Mouse (Mus musculus) hindbrain, embryonic 12.5 days (tissue): Measurements from ENCODE around the gene Pate2. TPM values are rescaled to one million over a fixed set of nuclear protein-coding genes. Genes with fewer than 3 reads are reported as not detected.
"Not testable (repeated sequence)": the region's sequence is repeated elsewhere in the genome, so short reads cannot be mapped to it uniquely, and the experiment has no call there.

Source experiments
- ATAC-seq: fragments of 200-750 bp; cut with Nextera tagmentation; 2 replicates; pipeline ENCODE4 v1.8.0; 2017; ENCODE audit warnings: moderate TSS enrichment; ENCODE audit not compliant: low FRiP score
- H3K27ac ChIP-seq: fragments of 300-500 bp; sonication (generic); 2 replicates; pipeline ENCODE4 v1.5.1; 2016; ENCODE audit warnings: mild to moderate bottlenecking
- H3K27me3 ChIP-seq: fragments of 300-500 bp; sonication (generic); 2 replicates; pipeline ENCODE4 v1.6.1; 2016; ENCODE audit warnings: mild to moderate bottlenecking
- H3K36me3 ChIP-seq: fragments of 300-500 bp; sonication (generic); 2 replicates; pipeline ENCODE4 v1.6.1; 2016; ENCODE audit warnings: mild to moderate bottlenecking
- H3K4me1 ChIP-seq: fragments of 300-500 bp; sonication (generic); 2 replicates; pipeline ENCODE4 v1.6.1; 2016
- H3K4me2 ChIP-seq: fragments of 300-500 bp; sonication (generic); replicated peaks from 2 replicates; pipeline ENCODE4 v1.6.1; 2016; ENCODE audit warnings: mild to moderate bottlenecking
- H3K4me3 ChIP-seq: fragments of 300-500 bp; sonication (generic); 2 replicates; pipeline ENCODE4 v1.5.1; 2016; ENCODE audit warnings: mild to moderate bottlenecking
- H3K9ac ChIP-seq: fragments of 300-500 bp; sonication (generic); 2 replicates; pipeline ENCODE4 v1.6.1; 2016; ENCODE audit warnings: mild to moderate bottlenecking, moderate library complexity
- H3K9me3 ChIP-seq: fragments of 300-500 bp; sonication (generic); replicated peaks from 2 replicates; pipeline ENCODE4 v1.6.1; 2016; ENCODE audit warnings: mild to moderate bottlenecking
- WGBS: fragments of 180-500 bp; shearing (Covaris S2); methylation state at CpG from one replicate; pipeline ENCODE4 v1.1.7; 2016; 5-methylcytosine and 5-hydroxymethylcytosine counted together
- polyA plus RNA-seq: library from polyadenylated mRNA; unstranded; fragments of >200 nt; fragmentation: Nextera tagmentation; extraction: Ambion mirVana; gene quantifications from 2 replicates; pipeline ENCODE4 v1.2.1, GENCODE M21; 2016

The Pate2 gene
- polyA plus RNA-seq, 1 experiment from 2014 or later = 2.3 TPM

DNA sequence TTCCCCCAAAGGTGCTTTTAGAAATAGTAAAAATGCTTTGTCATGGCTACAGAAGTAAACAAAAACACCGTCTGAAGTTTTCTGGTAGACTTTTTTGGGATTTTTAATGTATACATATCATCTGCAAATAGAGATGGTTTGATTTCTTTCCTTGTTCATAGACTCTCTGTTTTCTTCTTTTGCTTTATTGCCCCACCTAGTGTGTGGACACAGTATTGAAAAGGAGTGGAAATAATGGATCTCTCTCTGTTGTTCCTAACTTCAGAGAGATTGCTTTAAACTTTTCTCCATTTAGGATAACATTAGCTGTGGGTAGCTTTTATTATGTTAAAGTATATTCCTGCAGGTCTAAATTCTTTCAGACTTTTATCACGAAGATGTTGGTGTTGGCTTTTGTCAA, 43.9 kb downstream of the Pate2 start:
- no peaks in the 10 kb centered on the region for H3K36me3 ChIP-seq
- H3K9me3 ChIP-seq = no peaks in the 10 kb centered on the region
- H3K9ac ChIP-seq = no peak overlapping the region
- 22% methylated on average over 2 of the region's 2 CpGs for WGBS
- H3K4me1 ChIP-seq = no peaks in the 10 kb centered on the region
- ATAC-seq = no peak
- no peak overlapping the region for H3K4me3 ChIP-seq
- no peak overlapping the region for H3K4me2 ChIP-seq
- no peaks in the 10 kb centered on the region for H3K27me3 ChIP-seq
- H3K27ac ChIP-seq = no peak overlapping the region

DNA sequence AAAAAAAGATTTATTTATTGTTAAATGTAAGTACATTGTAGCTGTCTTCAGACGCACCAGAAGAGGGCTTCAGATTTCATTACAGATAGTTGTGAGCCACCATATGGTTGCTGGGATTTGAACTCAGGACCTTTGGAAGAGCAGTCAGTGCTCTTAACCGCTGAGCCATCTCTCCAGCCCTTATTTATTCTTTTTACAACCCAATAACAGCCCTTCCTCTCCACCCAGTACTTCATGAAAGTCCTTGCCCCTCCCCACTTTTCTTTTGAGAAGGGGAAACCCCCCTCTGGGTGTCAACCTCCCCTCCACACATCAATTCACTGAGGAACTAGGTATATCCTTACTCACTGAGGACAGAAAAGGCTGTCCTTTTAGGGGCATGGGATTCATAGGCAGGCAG, 46.7 kb downstream of the Pate2 start:
- not testable (repeated sequence) for H3K27ac ChIP-seq, H3K4me1 ChIP-seq, H3K4me2 ChIP-seq, H3K9me3 ChIP-seq, H3K27me3 ChIP-seq, H3K4me3 ChIP-seq, ATAC-seq, H3K36me3 ChIP-seq, H3K9ac ChIP-seq
- WGBS = 71% methylated on average over 2 of the region's 2 CpGs

DNA sequence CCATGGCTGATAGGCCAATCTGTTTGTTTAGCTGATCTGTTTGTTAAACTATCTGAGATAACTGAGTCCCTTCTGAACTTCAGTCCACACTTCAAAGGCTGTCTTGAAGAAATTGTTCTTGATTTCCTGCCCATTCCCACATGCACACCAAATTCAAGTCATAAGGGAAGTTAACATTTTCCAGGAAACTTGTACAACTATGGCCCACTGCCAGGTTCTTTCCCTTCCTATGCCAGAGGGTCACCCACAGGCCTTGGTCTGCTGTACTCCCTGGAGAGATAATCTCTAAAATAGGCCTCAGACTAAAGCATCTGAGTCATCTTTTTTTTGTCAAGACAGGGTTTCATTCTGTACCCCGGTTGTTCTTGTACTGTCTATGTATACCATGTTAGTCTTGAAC, 62.9 kb downstream of the Pate2 start:
- Histone ChIP-seq H3K4me1 (no peaks in the 10 kb centered on the region), H3K4me2 (no peak overlapping the region), H3K9me3 (no peaks in the 10 kb centered on the region), H3K27ac (no peak overlapping the region), H3K27me3 (no peaks in the 10 kb centered on the region), H3K9ac (no peak overlapping the region), H3K4me3 (no peak overlapping the region), H3K36me3 (no peaks in the 10 kb centered on the region)
- ATAC-seq = no peak
- 88% methylated on average over 1 of the region's 1 CpGs for WGBS

DNA sequence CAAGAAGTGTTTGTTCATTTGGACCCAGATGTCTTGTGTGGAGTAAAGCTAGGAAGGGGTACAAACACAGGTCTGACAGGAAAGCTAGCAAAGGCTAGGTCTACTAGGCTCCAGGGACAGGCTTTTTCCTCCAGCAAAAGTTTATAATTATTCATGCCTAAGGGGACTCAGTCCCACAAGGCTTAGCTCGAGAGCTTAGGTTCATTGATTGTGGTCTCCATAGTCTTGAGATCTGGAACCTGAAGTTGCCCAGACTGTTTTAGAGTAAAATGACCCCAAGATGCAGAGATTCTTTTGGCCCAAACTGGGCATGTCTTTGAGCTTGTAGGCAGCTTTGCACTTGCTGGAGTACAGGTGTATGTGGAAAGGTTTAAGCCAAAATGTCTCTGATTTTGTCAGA, 78.0 kb downstream of the Pate2 start, which contains the start of gene Pate3:
Gene Pate3, minus strand, starts transcription at position 101 of the 400 bp plus-strand sequence.
- no peak for ATAC-seq
- Histone ChIP-seq H3K27me3 (no peaks in the 10 kb centered on the region), H3K4me1 (no peaks in the 10 kb centered on the region), H3K4me2 (no peak within 1 kb of the TSS), H3K4me3 (no peak within 1 kb of the TSS), H3K36me3 (no peaks in the 10 kb centered on the region), H3K27ac (no peak within 1 kb of the TSS), H3K9ac (no peak within 1 kb of the TSS), H3K9me3 (peaks cover 8% of the 10 kb centered on the region; the same call in 1 of the 2 replicates)
- WGBS = 93% methylated on average over 1 of the region's 1 CpGs

DNA sequence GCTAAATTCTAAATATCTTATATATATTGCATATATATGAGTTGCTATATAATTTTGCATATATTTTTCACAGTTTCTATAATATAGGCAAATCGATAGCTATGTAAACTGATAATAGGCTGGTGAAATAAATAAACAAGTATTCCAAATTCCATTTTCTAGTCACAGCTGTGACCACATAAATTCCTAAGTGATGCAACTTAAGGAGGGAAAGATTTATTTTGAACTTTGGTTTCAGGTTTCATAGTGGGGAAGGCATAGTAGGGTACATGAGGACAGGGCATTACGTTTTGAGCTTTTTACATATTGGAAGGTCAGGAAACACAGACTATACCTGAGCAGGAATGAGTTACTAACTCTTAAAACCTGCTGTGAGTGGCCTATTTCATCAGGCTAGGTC, 103.5 kb downstream of the Pate2 start:
- no peaks in the 10 kb centered on the region for H3K4me1 ChIP-seq
- H3K9ac ChIP-seq = no peak overlapping the region
- ATAC-seq = no peak
- no peak overlapping the region for H3K4me3 ChIP-seq
- 82% methylated on average over 2 of the region's 2 CpGs for WGBS
- no peaks in the 10 kb centered on the region for H3K36me3 ChIP-seq
- no peak overlapping the region for H3K27ac ChIP-seq
- no peak overlapping the region for H3K4me2 ChIP-seq
- H3K9me3 ChIP-seq = 0 out of 2 replicates have a peak, but pooled peaks cover 3% of the 10 kb centered on the region
- H3K27me3 ChIP-seq = no peaks in the 10 kb centered on the region

DNA sequence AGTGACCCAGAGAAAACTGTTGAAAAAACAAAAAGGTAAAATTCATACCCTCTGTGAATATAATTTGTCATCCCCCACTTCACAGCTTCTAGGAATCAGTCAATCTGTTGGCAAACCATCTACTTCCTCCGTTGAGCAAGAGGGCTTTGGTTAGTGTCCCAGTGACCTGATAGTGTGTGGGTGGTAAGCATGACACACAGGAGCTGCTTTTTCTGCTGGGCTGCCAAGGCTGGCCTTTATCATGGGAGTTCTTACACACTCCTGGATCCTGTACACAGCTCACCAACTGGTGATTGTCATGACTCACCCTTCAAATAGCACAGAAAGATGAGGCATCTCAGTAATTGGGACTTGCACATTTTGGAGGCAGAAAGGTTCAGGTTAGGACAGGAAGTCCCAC, 116.9 kb downstream of the Pate2 start, which contains the start of gene Pate1:
Gene Pate1, minus strand, starts transcription at position 378 of the 400 bp plus-strand sequence.
- Histone ChIP-seq H3K27ac (no peak within 1 kb of the TSS), H3K4me2 (no peak within 1 kb of the TSS), H3K4me3 (no peak within 1 kb of the TSS), H3K9ac (no peak within 1 kb of the TSS), H3K9me3 (no peaks in the 10 kb centered on the region), H3K4me1 (no peaks in the 10 kb centered on the region), H3K27me3 (no peaks in the 10 kb centered on the region), H3K36me3 (no peaks in the 10 kb centered on the region)
- WGBS = 59% methylated on average over 1 of the region's 1 CpGs
- no peak for ATAC-seq

DNA sequence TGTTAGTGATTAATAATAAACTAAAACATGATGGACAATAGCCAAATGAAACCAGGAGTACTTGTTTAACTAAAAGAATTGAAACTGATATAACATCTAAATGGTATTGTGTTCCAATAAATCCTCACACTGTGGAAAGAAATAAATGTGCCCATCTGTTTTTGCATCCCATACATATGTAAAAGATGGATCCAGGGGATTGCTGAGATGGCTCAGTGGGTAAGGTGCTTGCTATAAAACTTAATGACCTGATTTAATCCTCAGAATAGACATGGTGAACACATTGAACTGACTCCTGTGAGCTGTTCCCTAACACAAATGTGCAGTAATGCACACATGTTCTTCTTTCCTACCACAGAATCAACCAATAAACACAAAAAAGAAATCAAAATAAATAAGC, 121.8 kb downstream of the Pate2 start:
- ATAC-seq = no peak
- no peaks in the 10 kb centered on the region for H3K27me3 ChIP-seq
- H3K36me3 ChIP-seq = no peaks in the 10 kb centered on the region
- H3K4me3 ChIP-seq = no peak overlapping the region
- no peak overlapping the region for H3K9ac ChIP-seq
- H3K4me2 ChIP-seq = no peak overlapping the region
- H3K27ac ChIP-seq = no peak overlapping the region
- peaks cover 8% of the 10 kb centered on the region for H3K9me3 ChIP-seq
- H3K4me1 ChIP-seq = no peaks in the 10 kb centered on the region

DNA sequence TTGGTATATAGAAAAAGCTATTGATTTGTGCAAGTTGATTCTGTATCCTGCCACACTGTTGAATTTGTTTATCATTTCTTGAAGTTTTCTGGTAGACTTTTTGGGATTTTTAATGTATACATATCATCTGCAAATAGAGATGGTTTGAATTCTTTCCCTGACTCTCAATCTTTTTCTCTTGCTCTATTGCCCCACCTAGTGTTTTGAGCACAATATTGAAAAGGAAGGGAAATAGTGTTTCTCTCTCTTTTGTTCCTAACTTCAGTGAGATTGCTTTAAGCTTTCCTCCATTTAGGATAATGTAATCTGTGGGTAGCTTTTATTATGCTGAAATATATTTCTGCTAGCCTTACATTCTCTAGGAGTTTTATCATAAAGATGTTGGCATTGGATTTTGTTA, 137.2 kb downstream of the Pate2 start:
- Histone ChIP-seq H3K4me1 (no peaks in the 10 kb centered on the region), H3K36me3 (no peaks in the 10 kb centered on the region), H3K27me3 (no peaks in the 10 kb centered on the region), H3K4me2 (no peak overlapping the region), H3K27ac (no peak overlapping the region), H3K9ac (no peak overlapping the region), H3K9me3 (no peaks in the 10 kb centered on the region; the same call in 1 of the 2 replicates), H3K4me3 (no peak overlapping the region)
- no peak for ATAC-seq

Other genes starting within 250 kb of the Pate2 start
- gene Cdon, start 149.2 kb upstream of the Pate2 start, polyA plus RNA-seq = 15.8 and 21.5 TPM in 2 replicates
- not detected in 2 replicates for gene Gm1113, start 52.0 kb upstream of the Pate2 start, polyA plus RNA-seq
- 11.5 and 12.6 TPM in 2 replicates for gene Ddx25, start 11.8 kb upstream of the Pate2 start, polyA plus RNA-seq
- 16.3 and 16.7 TPM in 2 replicates for gene Pus3, start 11.7 kb upstream of the Pate2 start, polyA plus RNA-seq
- gene Hyls1, start 114 bp downstream of the Pate2 start, polyA plus RNA-seq = 21.8 and 22.3 TPM in 2 replicates
- gene Pate4, start 41.7 kb downstream of the Pate2 start, polyA plus RNA-seq = not detected in 2 replicates
- not detected in 2 replicates for gene Pate3, start 77.9 kb downstream of the Pate2 start, polyA plus RNA-seq
- gene Pate1, start 117.1 kb downstream of the Pate2 start, polyA plus RNA-seq = 0.18 TPM in 1 of 2 replicates, not detected in the other
- gene Gm17677, start 170.8 kb downstream of the Pate2 start, polyA plus RNA-seq = not detected in 2 replicates
- not detected in 2 replicates for gene Gm17727, start 207.8 kb downstream of the Pate2 start, polyA plus RNA-seq
- not detected in 2 replicates for gene Gm27235, start 219.8 kb downstream of the Pate2 start, polyA plus RNA-seq
- not detected in 2 replicates for gene D730048I06Rik, start 219.8 kb downstream of the Pate2 start, polyA plus RNA-seq